Comparison of ENCODE assay signal across 13 mouse cellular contexts in the genomic region with DNA sequence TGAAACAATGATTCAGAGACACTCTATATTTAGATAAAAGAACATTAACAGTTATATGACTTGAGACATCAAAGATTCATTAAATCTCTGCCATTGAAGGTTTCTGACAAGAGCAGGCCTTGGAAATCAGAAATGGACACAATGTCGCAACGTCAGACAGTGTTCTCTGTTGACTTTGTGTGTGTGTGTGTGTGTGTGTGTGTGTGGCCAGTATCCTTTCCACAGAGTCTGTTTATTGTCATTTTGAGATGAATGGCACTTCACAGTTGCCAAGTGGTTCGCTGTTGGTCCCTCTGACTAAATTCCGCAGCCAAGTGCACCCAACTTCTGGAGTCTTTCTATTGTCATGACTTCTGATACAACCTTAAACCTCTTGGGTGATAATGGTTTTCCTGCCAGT.
DNase-seq lines count a peak whose midpoint lies in the region.
"Had no signal": no experiment of that assay in that cellular context is flagged by ENCODE, and none has a peak within 500 bp of the region (broad histone marks: within the 10 kb centered on the region; RNA-seq: fewer than 3 reads in every experiment).

No protein-coding gene starts in this region.

- DNase-seq in adrenal gland, adult 2 months, result peak; percentile 44
- DNase-seq in adrenal gland, postnatal 4 days (ENCODE audit: low spot score in 2 of 2), result no peak
- DNase-seq in adrenal gland, postnatal 10 days, result peak; percentile 35
- DNase-seq in adrenal gland, postnatal 25 days, result no peak
- peak; percentile 55 for DNase-seq in adrenal gland, postnatal 14 days
- DNase-seq in urinary bladder, postnatal 4 days (ENCODE audit: low spot score in 2 of 2), result no peak
- DNase-seq: B cell, adult 2 months; cerebellum, adult 11-12 months; cerebellum, adult 2 months; cerebellum, adult 9-10 months; cerebellum, postnatal 10 days; cerebellum, postnatal 25 days; forebrain, postnatal 0 days had no signal

Comparison
In these comparisons a context has a peak if more than half of its experiments do, and no peak if none do; other contexts are left out.
1. DNase-seq: peak in adrenal gland, adult 2 months (single experiment), adrenal gland, postnatal 10 days (single experiment) and adrenal gland, postnatal 14 days (single experiment); none in adrenal gland, postnatal 4 days (0 of 2), adrenal gland, postnatal 25 days (single experiment) and urinary bladder, postnatal 4 days (0 of 2).